ENCODE assay signal across 8 mouse cellular contexts in genomic region chr8:107455268-107455667, GRCm38 (mm10). TPM values are rescaled to one million over a fixed set of nuclear protein-coding genes. Genes with fewer than 3 reads are reported as not detected.
DNase-seq lines count a peak whose midpoint lies in the region; ATAC-seq and TF ChIP-seq lines count a peak whose summit lies in the region.

No protein-coding gene starts in this region.

- H3K4me1 ChIP-seq in kidney, postnatal 0 days (replicated peaks; ENCODE audit: insufficient read depth, low read length), result no peaks in the 10 kb centered on the region
- H3K4me1 ChIP-seq in embryonic facial prominence, embryonic 13.5 days, result peaks cover 3% of the 10 kb centered on the region; the same call in 1 of the 2 replicates
- H3K4me1 ChIP-seq in forebrain, embryonic 12.5 days, result no peaks in the 10 kb centered on the region

- H3K9ac ChIP-seq in kidney, postnatal 0 days (ENCODE audit: low read depth, low read length), result no peak overlapping the region
- no peak overlapping the region; the same call in 1 of the 2 replicates for H3K9ac ChIP-seq in embryonic facial prominence, embryonic 13.5 days
- H3K9ac ChIP-seq in forebrain, embryonic 12.5 days, result no peak overlapping the region

- peak; percentile 83 for DNase-seq in kidney, postnatal 0 days (ENCODE audit: low spot score)
- no peak for DNase-seq in kidney, adult 11 months
- DNase-seq in CD8-positive naive resting alpha-beta T cell, adult 2 months (ENCODE audit: low read depth in 2 of 2, low spot score in 2 of 2), result peak; percentile 16 to 35
- DNase-seq in adipocyte (ENCODE audit: low spot score), result peak; percentile 74
- peak; percentile 53 to 56 for DNase-seq in left cerebral cortex, postnatal 25 days (ENCODE audit: low spot score in 2 of 2)

- 4% methylated on average over 3 of the region's 3 CpGs for WGBS in kidney, postnatal 0 days
- WGBS in embryonic facial prominence, embryonic 13.5 days, result 12% methylated on average over 3 of the region's 3 CpGs
- 21% methylated on average over 3 of the region's 3 CpGs for WGBS in forebrain, embryonic 12.5 days

- ATAC-seq in kidney, postnatal 0 days (replicated peaks; ENCODE audit: low FRiP score, low read depth), result no peak
- ATAC-seq in embryonic facial prominence, embryonic 13.5 days (ENCODE audit: insufficient number of reproducible peaks, insufficient read depth, low FRiP score, low TSS enrichment, low read depth), result no peak
- ATAC-seq in neutrophil, adult 5-6 weeks (ENCODE audit: extremely low read depth, insufficient number of reproducible peaks, low FRiP score, poor library complexity, severe bottlenecking), result peak; percentile 75; the same call in 1 of the 2 replicates
- no peak for ATAC-seq in forebrain, embryonic 12.5 days (ENCODE audit: low FRiP score)

- no peaks in the 10 kb centered on the region for H3K9me3 ChIP-seq in kidney, postnatal 0 days (replicated peaks; ENCODE audit: low read length)
- no peaks in the 10 kb centered on the region for H3K9me3 ChIP-seq in embryonic facial prominence, embryonic 13.5 days
- H3K9me3 ChIP-seq in forebrain, embryonic 12.5 days, result no peaks in the 10 kb centered on the region

- 0 out of 2 replicates have a peak, but pooled peaks cover 12% of the 10 kb centered on the region for H3K36me3 ChIP-seq in kidney, postnatal 0 days (ENCODE audit: insufficient read depth, low read length)
- peaks cover 32% of the 10 kb centered on the region for H3K36me3 ChIP-seq in embryonic facial prominence, embryonic 13.5 days
- H3K36me3 ChIP-seq in forebrain, embryonic 12.5 days (replicated peaks), result peaks cover 39% of the 10 kb centered on the region

- peak; percentile 92 for TF ChIP-seq CTCF in kidney, postnatal 0 days (IDR thresholded peaks at IDR 0.05; ENCODE audit: low read depth)

- H3K27me3 ChIP-seq in kidney, postnatal 0 days (ENCODE audit: insufficient read depth, low read length), result no peaks in the 10 kb centered on the region
- no peaks in the 10 kb centered on the region for H3K27me3 ChIP-seq in embryonic facial prominence, embryonic 13.5 days
- H3K27me3 ChIP-seq in forebrain, embryonic 12.5 days, result no peaks in the 10 kb centered on the region

- H3K4me2 ChIP-seq in kidney, postnatal 0 days (ENCODE audit: low read length), result no peak overlapping the region
- no peak overlapping the region for H3K4me2 ChIP-seq in embryonic facial prominence, embryonic 13.5 days
- H3K4me2 ChIP-seq in forebrain, embryonic 12.5 days, result no peak overlapping the region

- intact Hi-C loops in left cerebral cortex, postnatal 25 days (cut with DNase I), result loop anchor here (1.0 kb wide), 1 partner anchor 121 kb away; no protein-coding TSS in a partner anchor

- no peak overlapping the region for H3K4me3 ChIP-seq in kidney, postnatal 0 days (replicated peaks; ENCODE audit: low read depth, low read length)
- H3K4me3 ChIP-seq in embryonic facial prominence, embryonic 13.5 days, result no peak overlapping the region
- H3K4me3 ChIP-seq in forebrain, embryonic 12.5 days (replicated peaks), result no peak overlapping the region

- no peak overlapping the region for H3K27ac ChIP-seq in kidney, postnatal 0 days
- peak overlapping the region; percentile 41 for H3K27ac ChIP-seq in embryonic facial prominence, embryonic 13.5 days
- no peak overlapping the region for H3K27ac ChIP-seq in forebrain, embryonic 12.5 days

RNA-seq across cellular contexts. Expression of gene Wwp2, which starts 19.1 kb away (rescaled TPM):
- polyA plus RNA-seq in kidney, postnatal 0 days (2015; fragmentation: Nextera tagmentation; extraction: Ambion mirVana), result 38.9 and 46.8 TPM in 2 replicates
- 158 and 211 TPM in 2 replicates for polyA plus RNA-seq in embryonic facial prominence, embryonic 13.5 days (2015; fragmentation: Nextera tagmentation; extraction: Ambion mirVana)
- total RNA-seq in left cerebral cortex, postnatal 25 days (2021), result 10 to 100 TPM; 32.7 to 42.0 TPM
- total RNA-seq in neutrophil, adult 5-6 weeks (2017), result 102 and 107 TPM in 2 replicates
- polyA plus RNA-seq in forebrain, embryonic 12.5 days (2016; fragmentation: Nextera tagmentation; extraction: Ambion mirVana), result 66.0 and 66.3 TPM in 2 replicates

RNA-seq across cellular contexts. Expression of gene Nob1, which starts 30.4 kb away (rescaled TPM):
- 47.5 and 50.0 TPM in 2 replicates for polyA plus RNA-seq in kidney, postnatal 0 days (2015; fragmentation: Nextera tagmentation; extraction: Ambion mirVana)
- 96.8 and 106 TPM in 2 replicates for polyA plus RNA-seq in embryonic facial prominence, embryonic 13.5 days (2015; fragmentation: Nextera tagmentation; extraction: Ambion mirVana)
- total RNA-seq in left cerebral cortex, postnatal 25 days (2021), result 10 to 100 TPM; 34.2 to 36.8 TPM
- total RNA-seq in neutrophil, adult 5-6 weeks (2017), result 17.6 and 18.0 TPM in 2 replicates
- 80.4 and 83.5 TPM in 2 replicates for polyA plus RNA-seq in forebrain, embryonic 12.5 days (2016; fragmentation: Nextera tagmentation; extraction: Ambion mirVana)

RNA-seq across cellular contexts. Expression of gene Nqo1, which starts 52.3 kb away (rescaled TPM):
- 15.9 and 21.2 TPM in 2 replicates for polyA plus RNA-seq in kidney, postnatal 0 days (2015; fragmentation: Nextera tagmentation; extraction: Ambion mirVana)
- 21.8 and 25.0 TPM in 2 replicates for polyA plus RNA-seq in embryonic facial prominence, embryonic 13.5 days (2015; fragmentation: Nextera tagmentation; extraction: Ambion mirVana)
- total RNA-seq in left cerebral cortex, postnatal 25 days (2021), result 1 to 10 TPM; 4.1 to 4.3 TPM
- 0.49 and 0.58 TPM in 2 replicates for total RNA-seq in neutrophil, adult 5-6 weeks (2017)
- polyA plus RNA-seq in forebrain, embryonic 12.5 days (2016; fragmentation: Nextera tagmentation; extraction: Ambion mirVana), result 4.4 TPM in 2 replicates
